Mouse (Mus musculus) layer of hippocampus, adult 8-10 months (tissue): ENCODE measurements around the gene Dvl3. TPM values are rescaled to one million over a fixed set of nuclear protein-coding genes. Genes with fewer than 3 reads are reported as not detected.

Experiments
- DNase-seq, 2 experiments: peaks; one replicate each; pipeline ENCODE4 v3.0.0; 2022; ENCODE audit warnings: low spot score in 2 of 2
- total RNA-seq, 4 experiments: library from RNA; stranded (reverse); gene quantifications; 2 replicates each; pipeline ENCODE4 v1.2.4; 2022

The Dvl3 gene
- total RNA-seq, 4 experiments from 2014 or later, result 50.2 to 61.7 (median 53.6) TPM

DNA sequence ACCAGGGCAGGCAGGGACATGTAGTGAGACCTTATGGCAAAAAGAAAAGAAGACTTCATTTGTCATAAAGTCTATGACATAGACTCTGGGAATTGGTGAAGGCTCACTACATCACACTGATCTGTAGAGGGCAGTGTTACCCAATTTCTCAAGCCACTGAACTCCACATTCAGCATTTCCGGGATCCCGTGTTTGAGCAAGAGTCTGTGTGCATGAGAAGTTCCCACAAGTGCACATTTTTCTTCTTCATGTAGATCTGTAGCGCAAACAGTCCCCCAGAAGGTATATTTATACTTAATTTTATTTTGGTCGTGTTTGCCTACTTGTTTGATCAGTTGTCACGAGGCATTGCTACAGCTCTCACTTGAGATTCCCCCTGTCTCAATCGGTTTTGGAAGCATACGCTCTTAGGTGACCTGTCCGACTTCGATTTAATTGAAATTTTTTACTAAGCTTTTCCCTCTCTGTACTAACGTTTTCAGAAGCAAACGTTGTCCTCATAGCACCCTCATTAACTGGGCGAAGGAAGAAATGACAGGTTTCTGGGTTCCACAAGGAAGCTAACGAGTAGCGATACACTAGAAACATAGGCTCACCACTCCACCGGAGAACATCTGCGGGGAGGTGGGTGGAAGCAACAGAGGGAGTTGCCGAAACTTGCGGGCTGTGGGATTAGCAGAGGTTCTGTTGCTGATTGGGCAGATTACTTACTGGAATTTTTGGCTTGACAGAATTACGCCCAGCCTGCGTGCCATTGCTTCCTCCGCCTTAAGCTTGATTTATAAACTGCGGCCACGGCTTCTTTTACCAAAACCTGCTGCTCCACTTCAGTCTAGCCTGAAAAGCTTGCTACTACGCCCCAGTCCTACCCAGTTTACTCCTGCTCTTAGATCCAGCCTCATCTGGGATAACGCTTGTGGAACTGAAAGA, 19.8 kb upstream of the Dvl3 start:
- DNase-seq, result peak; percentile 35 to 58

DNA sequence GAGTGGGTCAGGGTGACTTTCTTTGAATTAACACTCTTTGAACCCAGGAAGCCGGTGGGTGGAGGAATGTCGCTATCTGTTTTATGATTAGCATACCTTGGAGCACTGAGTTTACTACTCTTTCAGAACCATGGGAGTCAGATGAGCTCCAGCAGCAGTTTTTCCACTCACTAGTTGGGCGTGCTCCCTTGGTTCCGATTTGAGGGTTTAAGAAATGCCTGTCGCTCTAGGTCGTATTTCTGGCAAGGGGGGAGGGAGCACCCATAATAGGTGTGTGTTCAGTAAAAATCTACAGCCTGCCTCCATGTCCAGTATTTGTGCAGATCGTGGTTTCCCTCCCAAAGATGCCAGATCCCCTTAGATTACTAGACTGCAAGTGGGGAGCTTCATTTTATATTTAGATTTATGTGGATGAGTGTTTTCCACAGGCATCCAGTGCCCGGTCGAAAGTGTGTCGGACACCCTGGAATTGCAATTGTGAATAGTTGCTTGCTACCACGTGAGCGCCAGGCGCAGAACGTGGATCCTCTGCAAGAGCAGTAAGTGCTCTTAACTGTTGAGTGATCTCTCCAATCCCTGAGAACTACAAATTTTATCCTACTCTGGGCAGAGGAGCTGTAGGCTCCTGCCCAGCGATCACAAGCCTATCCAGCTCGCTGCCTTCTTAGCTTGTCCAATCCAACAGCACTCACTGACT, 18.7 kb upstream of the Dvl3 start:
- DNase-seq, result no peak

DNA sequence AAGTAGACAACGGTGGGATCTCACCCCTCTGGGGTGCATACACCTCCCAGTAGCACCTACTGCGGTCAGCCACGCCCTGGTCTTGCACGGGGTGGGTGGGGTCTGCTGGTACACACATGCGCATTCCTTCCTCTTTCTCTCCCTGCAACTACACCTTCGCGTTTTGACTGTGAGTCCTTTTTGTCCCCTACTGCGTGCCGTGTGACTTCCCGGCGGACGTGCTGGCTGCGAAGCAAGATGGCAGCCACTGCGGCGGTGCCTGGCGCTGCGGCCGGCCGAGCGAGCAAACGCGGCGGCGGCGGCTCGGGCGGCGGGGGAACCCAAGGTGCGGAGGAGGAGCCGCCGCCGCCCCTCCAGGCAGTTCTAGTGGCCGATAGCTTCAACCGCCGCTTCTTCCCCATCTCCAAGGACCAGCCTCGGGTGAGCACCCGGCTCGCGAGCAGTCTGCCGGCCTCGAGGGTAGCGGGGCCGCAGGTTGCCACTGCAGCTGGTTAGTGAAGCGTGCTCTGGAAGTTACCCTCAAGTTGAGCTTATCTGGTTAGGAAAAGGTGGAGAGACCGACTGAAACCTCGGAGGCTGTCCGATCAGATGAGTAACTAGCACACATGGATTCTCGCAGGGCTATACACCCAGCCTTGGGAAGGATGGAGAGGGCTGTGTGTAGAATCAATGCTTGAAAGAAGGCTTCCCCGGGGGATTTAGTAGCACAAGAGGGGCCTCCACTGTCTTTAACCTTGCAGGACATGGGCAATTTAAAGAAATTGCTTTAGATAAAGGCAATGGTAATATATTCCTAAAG, 17.9 kb upstream of the Dvl3 start, which contains the start of gene Eif2b5:
Gene Eif2b5 (plus strand): TSS at position 141 of the 799 bp plus-strand sequence.
- DNase-seq, result peak; percentile 93

DNA sequence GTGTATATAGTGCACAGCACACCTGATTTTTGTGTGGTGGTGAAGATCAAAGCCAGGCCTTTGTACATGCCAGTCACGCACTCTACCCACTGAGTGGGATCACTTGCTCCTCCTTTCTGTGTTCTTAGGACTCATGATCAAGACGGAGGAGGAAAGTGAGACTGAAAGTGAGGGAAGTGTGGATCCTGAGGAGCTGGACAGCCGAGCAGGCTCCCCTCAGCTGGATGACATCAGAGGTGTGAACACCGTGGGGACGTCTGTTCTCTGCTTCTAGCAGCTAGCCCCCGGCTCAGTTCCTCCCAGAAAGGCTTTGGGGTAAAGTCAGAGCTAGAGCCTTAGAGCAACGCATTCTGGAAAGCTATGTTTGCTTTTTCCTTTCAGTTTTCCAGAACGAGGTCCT, 10.8 kb upstream of the Dvl3 start:
- DNase-seq, result no peak

DNA sequence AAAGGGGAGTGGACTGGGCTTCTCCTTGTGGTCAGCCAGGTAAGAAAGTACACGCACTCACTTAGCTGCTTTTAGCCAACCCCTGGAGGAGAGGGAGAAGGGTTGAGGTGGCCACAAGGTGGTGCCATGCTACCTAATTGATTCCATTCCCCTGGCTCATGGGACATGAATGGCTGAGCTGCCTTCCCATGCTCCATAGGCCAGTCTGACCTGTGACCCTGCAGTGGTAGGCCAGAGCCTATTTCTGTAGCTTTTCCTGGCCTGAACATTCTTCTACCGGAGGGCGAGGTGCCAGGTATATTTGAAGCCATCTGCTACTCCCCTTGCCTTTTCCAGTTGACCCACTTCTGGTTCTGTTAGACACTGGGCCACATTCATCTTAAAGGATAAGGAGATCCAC, 7.4 kb upstream of the Dvl3 start:
- no peak for DNase-seq

DNA sequence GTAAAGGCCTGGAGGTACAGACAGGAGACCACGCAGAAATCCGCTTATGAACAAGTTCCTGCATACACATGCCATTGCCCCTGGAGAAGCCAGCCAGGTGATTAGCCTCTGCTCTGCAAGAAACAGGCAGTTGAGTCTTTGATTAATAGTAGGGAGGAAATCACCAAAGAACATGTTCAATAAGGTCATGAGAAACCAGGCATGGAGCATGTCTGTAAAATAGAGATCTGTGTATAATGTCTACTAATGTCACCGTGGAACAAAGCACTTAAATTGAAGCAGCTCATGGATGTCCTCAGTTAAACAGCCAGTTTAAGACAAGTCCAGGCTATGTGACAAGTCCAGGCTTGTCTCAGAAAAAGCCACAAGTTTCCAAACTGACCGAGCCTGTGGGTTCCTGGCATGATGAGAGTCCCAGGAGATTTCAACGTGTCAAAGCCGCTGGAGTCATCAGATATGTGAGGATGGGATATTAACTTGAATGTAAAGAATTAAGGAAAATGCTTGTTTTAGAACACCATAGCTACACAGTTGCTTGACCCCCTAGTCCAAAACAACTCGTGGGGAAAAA, 5.4 kb upstream of the Dvl3 start:
- no peak for DNase-seq

DNA sequence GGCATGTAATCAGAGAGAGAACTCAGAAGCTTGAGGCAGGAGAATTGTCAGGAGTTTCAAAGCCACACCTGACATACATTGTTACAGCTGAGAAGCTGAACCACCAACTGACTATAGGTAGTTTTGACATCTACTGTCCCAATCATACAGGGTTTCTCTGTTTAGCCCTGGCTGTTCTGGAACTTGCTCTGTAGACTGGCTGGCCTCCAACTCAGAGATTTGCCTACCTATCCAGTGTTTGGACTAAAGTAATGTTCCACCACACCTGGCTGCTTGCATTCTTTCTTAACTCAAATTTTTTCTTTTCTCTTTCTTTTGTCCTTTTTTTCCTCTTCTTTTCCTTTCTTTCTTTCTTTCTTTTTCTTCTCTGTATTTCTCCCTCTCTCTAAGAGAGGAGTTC, 750 bp upstream of the Dvl3 start:
- no peak for DNase-seq

DNA sequence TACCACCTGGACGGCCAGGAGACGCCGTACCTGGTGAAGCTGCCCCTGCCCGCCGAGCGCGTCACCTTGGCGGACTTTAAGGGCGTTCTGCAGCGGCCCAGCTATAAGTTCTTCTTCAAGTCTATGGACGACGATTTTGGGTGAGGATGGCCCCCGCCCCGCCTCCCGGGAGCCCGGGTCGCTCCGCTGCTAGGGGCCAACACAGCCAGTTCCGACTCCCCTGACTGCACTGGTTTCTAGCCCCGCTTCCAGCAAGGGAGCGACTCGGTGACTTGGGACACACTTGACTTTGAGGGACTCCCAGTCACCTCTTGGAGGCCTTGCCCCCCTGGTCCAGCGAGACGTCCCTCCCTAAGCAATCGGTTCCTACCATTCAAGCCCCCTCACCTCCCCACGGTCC, 434 bp downstream of the Dvl3 start:
- no peak for DNase-seq

DNA sequence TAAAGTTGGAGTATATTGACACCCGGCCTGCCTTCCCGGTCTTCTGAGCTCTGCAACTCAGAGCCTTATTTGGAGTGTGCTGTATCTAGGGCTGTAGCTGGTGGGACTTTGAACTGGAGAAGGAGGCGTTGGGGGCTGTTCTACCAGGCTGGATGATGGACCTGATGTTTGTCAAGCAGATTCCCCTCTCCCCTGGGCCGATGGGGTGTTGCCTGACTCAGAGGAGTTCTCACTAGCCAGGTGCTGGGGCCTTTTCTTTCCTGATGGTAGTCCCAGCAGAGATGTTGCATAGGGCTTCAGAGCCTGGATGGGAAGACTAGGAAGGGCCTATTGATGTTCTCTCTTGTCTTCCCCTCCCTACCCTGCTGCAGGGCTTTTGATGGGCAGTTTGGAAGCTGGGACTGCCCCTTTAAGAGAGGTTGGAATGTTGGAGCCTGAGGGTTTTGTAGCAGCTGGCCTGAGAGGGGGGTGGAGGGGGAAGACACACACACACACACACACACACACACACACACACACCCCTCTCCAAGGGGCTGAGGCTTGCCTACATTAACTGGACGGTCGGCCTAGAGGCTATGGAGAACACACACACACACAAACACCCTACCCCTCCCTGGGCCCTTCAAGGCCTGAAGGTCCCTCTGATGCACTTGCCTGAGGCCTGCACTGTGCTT, 1.1 kb downstream of the Dvl3 start:
- no peak for DNase-seq

DNA sequence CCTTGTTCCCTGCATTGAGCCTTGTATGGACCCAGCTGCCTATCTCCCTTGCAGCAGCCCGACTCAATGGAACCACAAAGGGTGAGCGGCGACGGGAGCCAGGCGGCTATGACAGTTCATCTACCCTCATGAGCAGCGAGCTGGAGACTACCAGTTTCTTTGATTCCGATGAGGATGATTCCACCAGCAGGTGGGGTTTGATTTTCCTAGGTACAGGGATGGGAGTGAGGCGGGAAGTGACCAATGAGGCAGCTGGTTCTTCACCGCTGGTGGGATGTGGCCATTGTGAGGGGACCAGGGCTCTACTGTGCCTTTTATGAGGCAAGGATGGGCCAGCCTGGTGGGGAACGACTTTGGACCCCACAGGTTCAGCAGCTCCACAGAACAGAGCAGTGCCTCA, 7.1 kb downstream of the Dvl3 start:
- DNase-seq, result no peak

DNA sequence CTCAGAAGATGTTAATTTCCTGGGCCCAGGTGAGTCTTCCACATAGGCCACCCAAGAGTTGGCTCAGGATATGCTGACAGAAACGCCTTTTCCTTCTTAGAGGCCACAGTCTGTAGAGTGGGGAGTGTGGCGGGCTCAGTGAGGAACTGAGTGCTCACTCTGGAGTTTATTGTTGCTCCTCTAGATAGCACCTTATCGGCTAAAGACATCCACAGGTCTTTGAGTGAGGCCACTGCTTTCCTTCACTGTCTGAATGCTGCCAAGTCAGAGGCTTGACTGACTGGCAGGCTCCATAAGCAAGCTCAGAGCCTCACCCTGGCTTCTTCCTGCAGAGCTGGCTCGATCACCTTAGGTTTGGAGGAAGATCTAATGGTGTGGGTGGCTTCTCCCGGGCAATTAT, 12.0 kb downstream of the Dvl3 start:
- DNase-seq, result no peak

DNA sequence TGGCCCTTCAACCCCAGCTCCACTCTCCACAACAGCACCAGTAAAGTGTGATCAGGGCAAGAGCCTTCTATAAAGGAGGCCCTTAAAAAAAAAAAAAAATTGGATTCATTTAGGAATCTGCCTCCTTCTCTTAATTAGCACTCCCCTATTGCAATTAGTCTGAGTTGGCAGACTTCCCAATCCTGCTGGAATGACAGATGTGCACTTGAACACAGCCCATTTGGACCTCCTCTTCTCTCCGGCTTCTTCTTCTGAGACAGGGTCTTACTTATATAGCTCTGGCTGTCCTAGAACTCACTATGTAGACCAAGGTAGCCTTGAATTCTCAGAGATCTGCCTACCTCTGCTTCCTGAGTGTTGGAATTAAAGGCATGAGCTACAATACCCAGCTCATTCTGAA, 12.6 kb downstream of the Dvl3 start:
- DNase-seq, result no peak

DNA sequence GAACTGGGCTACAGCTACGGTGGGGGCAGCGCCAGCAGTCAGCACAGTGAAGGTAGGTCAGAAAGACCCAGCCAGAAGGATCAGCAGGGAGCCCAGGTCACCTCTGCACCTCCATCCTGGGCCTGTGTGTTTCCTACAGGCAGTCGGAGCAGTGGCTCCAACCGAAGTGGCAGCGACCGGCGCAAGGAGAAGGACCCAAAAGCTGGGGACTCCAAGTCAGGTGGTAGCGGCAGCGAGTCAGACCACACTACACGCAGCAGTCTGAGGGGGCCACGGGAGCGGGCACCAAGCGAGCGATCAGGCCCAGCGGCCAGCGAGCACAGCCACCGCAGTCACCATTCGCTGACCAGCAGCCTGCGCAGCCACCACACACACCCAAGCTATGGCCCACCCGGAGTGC, 14.2 kb downstream of the Dvl3 start:
- no peak for DNase-seq

DNA sequence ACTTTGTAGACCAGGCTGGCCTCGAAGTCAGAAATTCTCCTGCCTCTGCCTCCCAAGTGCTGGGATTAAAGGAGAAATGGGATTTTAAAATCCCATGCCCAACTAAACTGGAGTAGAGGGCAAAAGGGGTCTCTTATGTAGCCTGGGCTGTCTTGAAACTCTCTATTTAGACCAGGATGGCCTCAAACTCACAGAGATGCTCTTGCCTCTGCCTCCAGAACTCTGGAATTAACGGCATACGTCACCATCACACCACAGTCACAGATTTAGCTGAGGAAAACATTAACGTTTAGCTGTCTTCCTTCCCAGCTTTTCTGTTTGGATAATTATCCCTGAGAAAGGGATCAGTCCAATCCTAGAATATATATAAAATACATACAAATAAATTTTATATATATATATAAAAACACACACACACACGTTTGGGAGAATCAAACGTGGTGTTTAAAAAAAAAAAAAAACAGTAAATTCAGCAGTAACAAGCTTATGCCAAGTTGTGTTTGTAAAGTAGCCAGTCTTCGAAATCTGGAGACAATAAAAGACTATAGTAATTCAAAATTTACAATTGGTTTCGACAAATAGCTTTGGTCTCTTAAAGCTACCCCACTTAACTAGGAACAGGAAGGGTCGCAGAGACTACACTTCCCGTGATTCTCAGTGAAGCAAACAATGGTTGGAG, 18.0 kb downstream of the Dvl3 start:
- DNase-seq, result no peak

DNA sequence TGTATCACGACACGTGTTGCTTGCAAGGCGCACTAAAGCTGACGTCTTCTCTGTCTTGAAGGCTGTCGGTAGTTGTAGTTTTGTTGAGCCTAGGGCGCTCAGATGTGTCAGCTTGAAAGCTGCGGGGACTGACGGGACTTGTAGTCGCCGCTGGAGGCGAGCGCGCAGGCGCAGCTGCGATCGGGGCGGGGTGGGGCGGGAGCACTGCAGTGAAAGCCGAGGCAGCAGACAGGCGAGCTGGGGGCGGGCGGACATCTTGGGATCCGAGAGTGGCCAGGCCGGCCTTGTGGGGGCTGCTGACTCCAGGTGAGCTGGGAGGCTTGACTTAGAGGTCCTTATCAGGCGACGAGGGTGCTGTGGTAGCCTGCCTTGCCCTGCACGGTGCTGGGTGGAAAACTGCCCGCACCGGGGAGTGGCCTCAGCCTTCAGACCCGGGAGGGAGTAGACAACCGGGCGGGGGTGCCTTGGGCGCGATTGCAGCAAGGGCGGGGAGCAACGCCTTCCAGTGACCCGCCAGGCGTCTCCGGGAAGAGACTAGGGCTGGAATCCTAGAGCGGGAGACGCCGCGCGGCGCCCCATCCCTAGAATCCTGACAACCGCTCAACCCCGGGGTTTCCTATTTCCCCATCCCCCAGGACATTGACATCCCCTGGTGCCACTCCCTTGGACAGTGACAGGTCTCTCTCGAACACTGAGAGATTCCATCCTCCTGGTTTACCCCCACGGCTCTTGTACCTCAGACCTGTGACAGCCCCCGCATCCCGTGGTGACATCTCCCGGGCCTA, 18.7 kb downstream of the Dvl3 start, which contains the start of gene Ap2m1:
Gene Ap2m1 (plus strand): TSS at position 183 of the 785 bp plus-strand sequence.
- DNase-seq, result peak; percentile 96 to 98

DNA sequence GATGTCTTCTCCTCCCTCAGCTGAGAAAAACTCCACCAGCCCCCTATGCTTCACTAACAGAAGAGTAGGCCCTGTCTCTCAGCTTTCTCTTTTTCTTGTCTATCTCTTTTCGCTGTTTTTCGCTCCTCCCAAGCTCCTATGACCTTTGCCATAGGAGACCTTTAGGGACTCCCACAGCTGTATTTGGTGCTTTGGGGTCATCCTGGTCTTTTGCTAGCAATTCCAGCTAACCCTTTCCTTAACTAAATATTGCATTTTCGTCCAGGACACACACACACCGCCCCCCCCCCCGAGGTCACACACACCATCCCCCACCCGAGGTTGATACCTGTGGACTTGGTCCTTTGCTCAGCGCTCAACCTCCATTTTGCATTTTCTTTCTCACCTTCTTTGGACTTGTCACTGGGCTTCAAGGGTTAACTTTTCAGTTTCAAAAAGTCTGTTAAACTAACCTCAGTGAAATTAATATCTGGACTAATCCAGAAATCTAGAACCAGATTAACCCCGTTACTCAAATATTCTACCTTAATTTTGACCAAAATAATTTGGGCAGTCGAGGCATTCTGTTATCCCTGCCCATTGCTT, 19.4 kb downstream of the Dvl3 start:
- DNase-seq, result no peak

DNA sequence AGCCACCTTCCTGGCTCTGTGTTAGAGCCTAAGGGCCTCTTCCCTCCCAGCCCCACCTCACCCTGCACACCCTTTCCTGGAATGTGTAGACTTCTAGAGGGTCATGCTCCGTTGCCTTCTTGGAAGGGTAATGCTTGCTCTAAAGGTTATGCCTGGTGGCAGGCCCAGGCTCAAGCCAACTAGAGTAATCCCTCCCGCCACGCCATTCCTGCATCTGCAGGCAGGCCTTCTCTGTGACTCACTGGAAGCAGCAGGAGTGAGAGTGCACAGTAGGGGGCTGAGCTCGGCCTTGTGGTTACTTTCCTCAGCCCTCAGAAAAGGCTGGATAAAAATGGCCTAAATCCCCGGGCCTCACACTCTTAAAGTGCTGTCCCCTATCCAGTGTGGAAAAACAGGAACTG, 20.3 kb downstream of the Dvl3 start:
- no peak for DNase-seq

DNA sequence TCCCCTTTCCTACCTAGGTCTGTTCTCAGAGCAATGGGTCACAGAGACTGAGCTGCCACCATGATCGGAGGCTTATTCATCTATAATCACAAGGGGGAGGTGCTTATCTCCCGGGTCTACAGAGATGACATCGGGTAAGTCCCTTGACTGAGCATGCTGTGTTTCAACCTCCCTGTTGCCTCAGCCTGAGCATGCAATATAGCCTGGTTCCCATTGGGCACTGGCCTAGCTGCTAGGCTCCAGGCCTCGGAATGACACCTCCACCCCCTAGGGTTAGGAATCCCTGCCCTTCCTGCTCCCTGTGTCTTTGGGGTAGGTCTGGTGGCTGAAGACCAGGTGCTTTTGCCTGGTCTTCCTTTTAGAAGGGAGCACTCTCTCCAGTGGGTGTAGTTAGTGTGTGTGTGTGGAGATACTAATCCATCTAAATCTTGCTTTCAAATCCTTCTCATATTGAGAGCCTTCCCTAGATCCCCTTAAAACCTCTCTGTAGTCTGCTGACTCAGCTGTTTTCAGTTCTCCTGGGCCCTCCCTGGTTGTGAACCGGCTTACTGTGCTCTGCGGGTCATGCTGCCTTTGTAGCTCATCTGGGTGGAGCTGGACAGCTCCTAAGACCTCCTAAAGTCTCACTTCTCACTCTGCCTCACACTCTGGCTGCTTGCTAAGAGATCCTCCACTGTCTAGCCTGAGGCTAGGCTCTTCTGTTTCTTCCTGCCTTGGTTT, 21.0 kb downstream of the Dvl3 start:
- no peak for DNase-seq
